Mouse (Mus musculus) heart, embryonic 11.5 days (tissue): ENCODE measurements around the gene Rai2. TPM values are rescaled to one million over a fixed set of nuclear protein-coding genes. Genes with fewer than 3 reads are reported as not detected.

Experiments used
- ATAC-seq: fragments of 200-750 bp; cut with Nextera tagmentation; replicated peaks from 2 replicates; pipeline ENCODE4 v1.8.0; 2017; ENCODE audit warnings: moderate library complexity; ENCODE audit not compliant: insufficient number of reproducible peaks, low FRiP score, low TSS enrichment
- H3K27ac ChIP-seq: fragments of 300-500 bp; sonication (generic); 2 replicates; pipeline ENCODE4 v1.5.1; 2014; ENCODE audit warnings: mild to moderate bottlenecking, low read depth, low read length
- H3K27me3 ChIP-seq: fragments of 300-500 bp; sonication (generic); 2 replicates; pipeline ENCODE4 v1.6.1; 2014; ENCODE audit warnings: mild to moderate bottlenecking, low read length, mixed read lengths; ENCODE audit not compliant: control insufficient read depth, insufficient read depth
- H3K36me3 ChIP-seq: fragments of 300-500 bp; sonication (generic); 2 replicates; pipeline ENCODE4 v1.6.1; 2014; ENCODE audit warnings: mild to moderate bottlenecking, low read length, moderate library complexity, mixed read lengths; ENCODE audit not compliant: control insufficient read depth, insufficient read depth
- H3K4me1 ChIP-seq: fragments of 300-500 bp; sonication (generic); 2 replicates; pipeline ENCODE4 v1.6.1; 2014; ENCODE audit warnings: low read length; ENCODE audit not compliant: control insufficient read depth, insufficient read depth
- H3K4me2 ChIP-seq: fragments of 300-500 bp; sonication (generic); 2 replicates; pipeline ENCODE4 v1.6.1; 2014; ENCODE audit warnings: mild to moderate bottlenecking, moderate library complexity
- H3K4me3 ChIP-seq: fragments of 300-500 bp; sonication (generic); 2 replicates; pipeline ENCODE4 v1.5.1; 2014; ENCODE audit warnings: low read depth, low read length
- H3K9ac ChIP-seq: fragments of 300-500 bp; sonication (generic); 2 replicates; pipeline ENCODE4 v1.6.1; 2014; ENCODE audit warnings: mild to moderate bottlenecking, low read depth, low read length, moderate library complexity
- H3K9me3 ChIP-seq: fragments of 300-500 bp; sonication (generic); replicated peaks from 2 replicates; pipeline ENCODE4 v1.6.1; 2016; ENCODE audit warnings: low read length; ENCODE audit not compliant: control insufficient read depth
- WGBS: fragments of 180-500 bp; shearing (Covaris S2); extraction: QIAGEN DNeasy Blood & Tissue Kit; methylation state at CpG from one replicate; pipeline ENCODE4 v1.1.7; 2014; ENCODE audit not compliant: insufficient replicate concordance; 5-methylcytosine and 5-hydroxymethylcytosine counted together
- polyA plus RNA-seq: library from polyadenylated mRNA; unstranded; fragments of >200 nt; fragmentation: Nextera tagmentation; extraction: Ambion mirVana; gene quantifications from 2 replicates; pipeline ENCODE4 v1.2.1, GENCODE M21; 2014

The Rai2 gene
- polyA plus RNA-seq, result 3.2 and 4.5 TPM in 2 replicates

GRCm38 (mm10) chrX:161716865-161717763, at the start of gene Rai2:
TSS of gene Rai2 (plus strand) at chrX:161717069.
- Histone ChIP-seq H3K4me2 (peak within 1 kb of the TSS; percentile 78), H3K36me3 (no peaks in the 10 kb centered on the region), H3K9me3 (no peaks in the 10 kb centered on the region), H3K27ac (no peak within 1 kb of the TSS), H3K9ac (0 out of 2 replicates have a peak within 1 kb of the TSS, but pooled peaks have one; percentile 22), H3K27me3 (peaks cover 28% of the 10 kb centered on the region), H3K4me3 (peak within 1 kb of the TSS; percentile 58), H3K4me1 (no peaks in the 10 kb centered on the region)
- WGBS, result 18% methylated on average over 54 of the region's 79 CpGs
- ATAC-seq, result peak; percentile 61; the same call in 1 of the 2 replicates

DNA sequence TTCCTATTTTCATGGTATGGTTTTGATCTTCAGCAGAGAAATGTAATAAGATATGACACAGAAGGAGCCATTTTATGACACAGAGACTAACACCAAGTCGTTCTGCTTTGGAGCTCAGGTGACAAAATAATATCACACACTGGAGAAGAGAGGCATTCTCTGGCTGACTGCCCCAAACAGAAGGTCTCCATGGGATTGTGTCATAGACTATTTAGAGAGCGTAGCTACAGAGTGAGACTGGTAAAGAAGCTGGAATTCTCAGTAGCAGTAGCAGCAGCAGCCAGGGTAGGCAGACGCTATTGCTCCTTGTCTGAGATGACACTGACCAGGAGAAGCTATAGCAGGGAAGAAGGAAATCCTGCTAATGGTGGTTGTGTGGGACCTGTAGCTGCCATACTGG, 27.5 kb upstream of the Rai2 start:
- no peak overlapping the region for H3K4me3 ChIP-seq
- H3K27ac ChIP-seq, result no peak overlapping the region
- H3K27me3 ChIP-seq, result peaks cover 3% of the 10 kb centered on the region; the same call in 1 of the 2 replicates
- no peak overlapping the region for H3K9ac ChIP-seq
- ATAC-seq, result no peak
- no peaks in the 10 kb centered on the region for H3K9me3 ChIP-seq
- H3K36me3 ChIP-seq, result no peaks in the 10 kb centered on the region
- H3K4me1 ChIP-seq, result no peaks in the 10 kb centered on the region
- no peak overlapping the region for H3K4me2 ChIP-seq
- 62% methylated on average over 3 of the region's 3 CpGs for WGBS

- Histone ChIP-seq H3K4me1 (no peaks in the 10 kb centered on the region), H3K36me3 (no peaks in the 10 kb centered on the region), H3K9ac (no peak overlapping the region), H3K27me3 (peaks cover 28% of the 10 kb centered on the region), H3K4me3 (peak overlapping the region; percentile 58), H3K4me2 (peak overlapping the region; percentile 78), H3K9me3 (no peaks in the 10 kb centered on the region), H3K27ac (no peak overlapping the region)
- 18% methylated on average over 9 of the region's 9 CpGs for WGBS
- ATAC-seq, result no peak
These were observed 385 bp upstream of the Rai2 start for GRCm38 (mm10) chrX:161716503-161716864.

DNA sequence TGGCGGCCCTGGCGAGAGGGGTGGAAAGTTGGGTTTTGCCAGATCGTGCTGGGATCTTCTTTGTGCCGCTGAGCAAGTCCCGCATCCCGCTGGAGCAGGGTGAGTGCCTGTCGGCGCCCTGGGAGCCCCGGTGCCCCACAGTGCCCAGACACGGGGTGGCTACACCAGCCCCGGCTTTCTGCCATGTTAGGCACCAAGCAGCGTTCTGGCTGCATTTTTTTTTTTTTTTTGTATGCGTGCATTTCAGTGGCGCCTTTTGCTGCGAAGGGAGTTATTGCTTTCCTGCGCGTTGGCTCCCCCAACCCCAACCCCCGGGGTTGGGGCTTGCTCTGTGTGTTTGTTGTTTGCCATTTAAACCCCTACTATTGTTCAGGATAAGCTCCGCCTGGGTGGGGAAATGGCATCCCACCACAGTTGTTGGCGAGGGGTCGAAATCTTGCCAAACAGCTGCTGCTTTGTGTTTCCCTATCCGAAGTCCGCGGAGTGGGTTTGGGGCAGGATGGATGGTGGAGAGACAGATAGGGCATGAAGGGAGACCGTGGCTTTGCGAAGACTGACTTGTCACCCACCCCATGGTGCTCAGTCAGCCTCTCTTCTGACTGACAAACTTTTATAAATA, 1.0 kb downstream of the Rai2 start:
- 22% methylated on average over 26 of the region's 26 CpGs for WGBS
- ATAC-seq, result no peak; the same call in 1 of the 2 replicates
- H3K9ac ChIP-seq, result no peak overlapping the region

GRCm38 (mm10) chrX:161718548-161718947, 1.7 kb downstream of the Rai2 start:
- Histone ChIP-seq H3K9me3 (no peaks in the 10 kb centered on the region), H3K36me3 (no peaks in the 10 kb centered on the region), H3K4me3 (peak overlapping the region; percentile 58), H3K4me1 (no peaks in the 10 kb centered on the region), H3K4me2 (peak overlapping the region; percentile 78), H3K27ac (no peak overlapping the region), H3K27me3 (peaks cover 34% of the 10 kb centered on the region), H3K9ac (no peak overlapping the region)
- 20% methylated on average over 11 of the region's 11 CpGs for WGBS
- no peak for ATAC-seq

More for the DNA sequence above, 1.0 kb downstream of the Rai2 start:
- Histone ChIP-seq H3K4me1 (no peaks in the 10 kb centered on the region), H3K9me3 (no peaks in the 10 kb centered on the region), H3K27ac (no peak overlapping the region), H3K36me3 (no peaks in the 10 kb centered on the region), H3K27me3 (peaks cover 28% of the 10 kb centered on the region), H3K4me3 (peak overlapping the region; percentile 58), H3K4me2 (peak overlapping the region; percentile 78)

- ATAC-seq, result no peak
- Histone ChIP-seq H3K4me1 (no peaks in the 10 kb centered on the region), H3K9ac (no peak overlapping the region), H3K36me3 (no peaks in the 10 kb centered on the region), H3K9me3 (no peaks in the 10 kb centered on the region), H3K27ac (no peak overlapping the region), H3K4me3 (no peak overlapping the region), H3K4me2 (no peak overlapping the region), H3K27me3 (peaks cover 34% of the 10 kb centered on the region)
- 64% methylated on average over 4 of the region's 4 CpGs for WGBS
These were observed 4.2 kb downstream of the Rai2 start for GRCm38 (mm10) chrX:161721082-161721481.

DNA sequence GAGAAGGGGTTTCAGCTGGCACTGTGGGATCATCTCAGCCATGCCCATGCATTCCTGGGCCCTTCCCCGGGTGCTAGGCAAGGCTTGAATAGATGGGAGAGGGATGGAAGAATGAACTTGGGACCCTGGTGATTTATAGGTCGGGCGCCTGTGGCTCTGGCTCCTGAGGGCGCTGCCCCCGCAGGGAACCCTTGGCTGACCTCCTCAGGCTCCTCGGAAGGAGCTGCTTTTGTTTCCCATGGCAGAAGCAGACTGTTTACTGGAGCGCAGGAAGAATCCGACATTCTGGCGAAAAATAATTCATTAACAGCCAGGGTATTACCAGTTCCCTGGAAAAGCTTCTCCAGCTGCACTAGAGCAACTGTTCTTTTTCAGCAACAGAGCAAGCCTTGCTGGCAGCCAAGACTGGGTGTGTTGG, 6.5 kb downstream of the Rai2 start:
- Histone ChIP-seq H3K9ac (no peak overlapping the region), H3K4me2 (no peak overlapping the region), H3K36me3 (no peaks in the 10 kb centered on the region), H3K4me3 (no peak overlapping the region), H3K27me3 (peaks cover 18% of the 10 kb centered on the region), H3K9me3 (no peaks in the 10 kb centered on the region), H3K4me1 (no peaks in the 10 kb centered on the region), H3K27ac (no peak overlapping the region)
- WGBS, result 22% methylated on average over 9 of the region's 9 CpGs
- no peak for ATAC-seq

DNA sequence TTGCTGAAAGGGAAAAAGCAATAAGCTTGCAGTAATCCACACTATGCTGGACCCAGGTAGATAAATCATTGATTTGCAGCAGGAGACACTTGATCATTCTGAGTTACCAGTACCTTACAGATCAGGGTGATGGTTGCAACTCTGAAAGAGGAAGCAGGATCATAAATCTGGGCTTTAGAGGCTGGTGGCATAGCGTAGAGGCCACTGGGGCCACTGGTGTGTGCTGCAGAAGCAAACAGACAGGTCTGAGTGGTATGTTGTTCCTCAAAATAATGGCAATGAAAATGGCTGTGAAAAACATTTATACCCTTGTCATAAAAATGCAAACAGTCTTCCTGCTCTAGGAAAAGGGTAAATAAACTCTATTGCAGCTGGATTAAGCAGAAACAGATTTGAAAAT, 9.4 kb downstream of the Rai2 start:
- Histone ChIP-seq H3K27me3 (peaks cover 11% of the 10 kb centered on the region; the same call in 1 of the 2 replicates), H3K27ac (no peak overlapping the region), H3K4me1 (no peaks in the 10 kb centered on the region), H3K9me3 (no peaks in the 10 kb centered on the region), H3K9ac (no peak overlapping the region), H3K36me3 (no peaks in the 10 kb centered on the region), H3K4me3 (no peak overlapping the region), H3K4me2 (no peak overlapping the region)
- ATAC-seq, result no peak
- WGBS, result 81% methylated on average over 1 of the region's 1 CpGs
